ENCODE assay signal across 13 mouse cellular contexts in the genomic region with DNA sequence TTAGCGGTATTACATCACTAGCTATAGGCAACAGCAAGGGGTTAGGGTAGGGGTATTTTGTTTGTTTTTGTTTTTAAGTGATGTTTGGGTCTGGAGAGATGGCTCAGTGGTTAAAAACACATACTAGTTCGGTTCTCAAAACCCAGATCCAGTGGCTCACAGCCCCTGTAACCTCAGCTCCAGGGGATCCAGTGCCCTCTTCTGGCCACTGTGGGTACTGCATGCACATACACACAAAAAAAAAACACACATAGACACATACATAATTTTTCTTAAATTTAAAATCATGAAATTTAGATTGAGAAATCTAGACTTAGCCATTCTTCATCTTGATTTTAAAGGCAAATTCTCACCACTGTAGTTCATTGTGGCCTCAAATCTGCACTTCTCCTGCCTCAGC.
DNase-seq lines count a peak whose midpoint lies in the region; ATAC-seq and TF ChIP-seq lines count a peak whose summit lies in the region.
"Had no signal": no experiment of that assay in that cellular context is flagged by ENCODE, and none has a peak within 500 bp of the region (broad histone marks: within the 10 kb centered on the region; RNA-seq: fewer than 3 reads in every experiment).

No protein-coding gene starts in this region.

- H3K4me2 ChIP-seq in hindbrain, postnatal 0 days (ENCODE audit: low read depth, low read length) = no peak overlapping the region
- no peak overlapping the region for H3K4me2 ChIP-seq in hindbrain, embryonic 14.5 days (replicated peaks)
- no peak overlapping the region for H3K4me2 ChIP-seq in midbrain, postnatal 0 days (ENCODE audit: low read depth, low read length, poor library complexity, severe bottlenecking)
- no peak overlapping the region for H3K4me2 ChIP-seq in midbrain, embryonic 15.5 days
- H3K4me2 ChIP-seq: heart, embryonic 12.5 days had no signal

- no peak for ATAC-seq in hindbrain, postnatal 0 days
- no peak for ATAC-seq in hindbrain, embryonic 14.5 days (ENCODE audit: low FRiP score)
- ATAC-seq in midbrain, postnatal 0 days (ENCODE audit: low FRiP score) = no peak
- no peak for ATAC-seq in midbrain, embryonic 15.5 days (replicated peaks)
- ATAC-seq: midbrain, embryonic 16.5 days had no signal

- H3K9ac ChIP-seq in hindbrain, postnatal 0 days (replicated peaks; ENCODE audit: low read length) = no peak overlapping the region
- H3K9ac ChIP-seq in hindbrain, embryonic 14.5 days = no peak overlapping the region
- no peak overlapping the region for H3K9ac ChIP-seq in midbrain, postnatal 0 days (replicated peaks; ENCODE audit: low read length, poor library complexity, severe bottlenecking)
- H3K9ac ChIP-seq in midbrain, embryonic 15.5 days = no peak overlapping the region
- H3K9ac ChIP-seq: heart, embryonic 12.5 days had no signal

- H3K27ac ChIP-seq in hindbrain, postnatal 0 days = no peak overlapping the region
- H3K27ac ChIP-seq in hindbrain, embryonic 14.5 days = no peak overlapping the region
- no peak overlapping the region for H3K27ac ChIP-seq in midbrain, postnatal 0 days (ENCODE audit: low read depth, low read length)
- H3K27ac ChIP-seq in midbrain, embryonic 15.5 days = no peak overlapping the region

- 85% methylated on average over 2 of the region's 2 CpGs for WGBS in hindbrain, postnatal 0 days
- WGBS in hindbrain, embryonic 14.5 days = 81% methylated on average over 2 of the region's 2 CpGs
- 89% methylated on average over 2 of the region's 2 CpGs for WGBS in midbrain, postnatal 0 days
- 79% methylated on average over 2 of the region's 2 CpGs for WGBS in midbrain, embryonic 15.5 days

- TF ChIP-seq CTCF in hindbrain, postnatal 0 days (IDR thresholded peaks at IDR 0.05; ENCODE audit: low read depth) = peak; percentile 60
- peak; percentile 54 for TF ChIP-seq CTCF in midbrain, postnatal 0 days (IDR thresholded peaks at IDR 0.05)

- H3K4me1 ChIP-seq in hindbrain, postnatal 0 days (ENCODE audit: insufficient read depth, low read length) = no peaks in the 10 kb centered on the region
- no peaks in the 10 kb centered on the region for H3K4me1 ChIP-seq in hindbrain, embryonic 14.5 days (replicated peaks; ENCODE audit: control insufficient read depth, insufficient read depth, low read length)
- H3K4me1 ChIP-seq in midbrain, postnatal 0 days (ENCODE audit: insufficient read depth, low read length) = no peaks in the 10 kb centered on the region
- H3K4me1 ChIP-seq in midbrain, embryonic 15.5 days = no peaks in the 10 kb centered on the region
- H3K4me1 ChIP-seq: heart, embryonic 12.5 days had no signal

- H3K9me3 ChIP-seq in hindbrain, postnatal 0 days (ENCODE audit: low read length) = no peaks in the 10 kb centered on the region
- H3K9me3 ChIP-seq in hindbrain, embryonic 14.5 days (ENCODE audit: control insufficient read depth, low read length) = no peaks in the 10 kb centered on the region
- H3K9me3 ChIP-seq in midbrain, postnatal 0 days (ENCODE audit: low read length) = no peaks in the 10 kb centered on the region
- H3K9me3 ChIP-seq in midbrain, embryonic 15.5 days = no peaks in the 10 kb centered on the region
- H3K9me3 ChIP-seq: heart, embryonic 12.5 days had no signal

- H3K36me3 ChIP-seq in hindbrain, postnatal 0 days (ENCODE audit: insufficient read depth, low read length) = no peaks in the 10 kb centered on the region
- H3K36me3 ChIP-seq in hindbrain, embryonic 14.5 days (replicated peaks; ENCODE audit: control insufficient read depth, insufficient read depth) = no peaks in the 10 kb centered on the region
- H3K36me3 ChIP-seq in midbrain, postnatal 0 days (ENCODE audit: insufficient read depth, low read length) = no peaks in the 10 kb centered on the region
- H3K36me3 ChIP-seq in midbrain, embryonic 15.5 days (replicated peaks) = no peaks in the 10 kb centered on the region
- H3K36me3 ChIP-seq: heart, embryonic 12.5 days had no signal

- H3K27me3 ChIP-seq in hindbrain, postnatal 0 days (ENCODE audit: insufficient read depth, low read length) = no peaks in the 10 kb centered on the region
- H3K27me3 ChIP-seq in hindbrain, embryonic 14.5 days (ENCODE audit: control insufficient read depth, insufficient read depth, low read length) = no peaks in the 10 kb centered on the region
- H3K27me3 ChIP-seq in midbrain, postnatal 0 days (ENCODE audit: insufficient read depth, low read length) = no peaks in the 10 kb centered on the region
- no peaks in the 10 kb centered on the region for H3K27me3 ChIP-seq in midbrain, embryonic 15.5 days (replicated peaks)

- no peak overlapping the region for H3K4me3 ChIP-seq in hindbrain, postnatal 0 days (ENCODE audit: low read length)
- no peak overlapping the region for H3K4me3 ChIP-seq in hindbrain, embryonic 14.5 days (replicated peaks; ENCODE audit: low read length)
- H3K4me3 ChIP-seq in midbrain, postnatal 0 days (ENCODE audit: low read depth, low read length) = no peak overlapping the region
- no peak overlapping the region for H3K4me3 ChIP-seq in midbrain, embryonic 15.5 days
- H3K4me3 ChIP-seq: heart, embryonic 12.5 days had no signal

- DNase-seq in hindbrain, postnatal 0 days (ENCODE audit: low spot score) = no peak
- DNase-seq in hindbrain, embryonic 14.5 days (ENCODE audit: low spot score) = no peak
- DNase-seq in midbrain, postnatal 0 days (ENCODE audit: low spot score) = no peak
- peak; percentile 8 for DNase-seq in NIH3T3 (ENCODE audit: low read depth)
- peak; percentile 15 for DNase-seq in thymus, postnatal 25 days
- DNase-seq in cerebellum, postnatal 14 days = no peak
- DNase-seq in layer of hippocampus, postnatal 36 days = no peak
- DNase-seq: adrenal gland, postnatal 36 days; cerebellum, postnatal 25 days; lung, postnatal 4 days had no signal

Comparison
In these comparisons a context has a peak if more than half of its experiments do, and no peak if none do; other contexts are left out.
1. DNase-seq: peak in NIH3T3 (single experiment) and thymus, postnatal 25 days (single experiment); none in hindbrain, postnatal 0 days (single experiment), hindbrain, embryonic 14.5 days (single experiment), midbrain, postnatal 0 days (single experiment), cerebellum, postnatal 14 days (0 of 2) and layer of hippocampus, postnatal 36 days (0 of 2).